8 mouse cellular contexts compared by ENCODE assay signal in the genomic region with DNA sequence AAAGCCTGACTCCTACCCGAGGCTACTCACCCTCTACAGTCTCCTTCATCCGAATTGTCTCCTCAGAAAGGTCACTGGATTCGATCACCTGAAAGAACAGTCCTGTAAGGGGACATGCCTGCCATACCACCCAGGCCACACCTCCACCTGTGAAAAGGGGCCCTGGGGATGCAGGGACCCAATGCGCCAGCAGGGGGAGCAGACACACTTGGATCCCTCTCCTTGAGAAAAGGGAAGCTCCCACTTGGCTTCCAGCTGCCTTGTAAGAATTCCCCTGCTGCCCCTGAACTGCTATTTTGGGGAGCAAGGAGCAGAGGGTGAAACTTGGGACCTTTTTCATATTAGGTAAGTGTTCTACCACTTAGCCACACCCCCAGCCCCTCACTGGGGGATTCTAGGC. TPM values are rescaled to one million over a fixed set of nuclear protein-coding genes. Genes with fewer than 3 reads are reported as not detected.
DNase-seq lines count a peak whose midpoint lies in the region; ATAC-seq and TF ChIP-seq lines count a peak whose summit lies in the region.

No protein-coding gene starts in this region.

- no peaks in the 10 kb centered on the region for H3K4me1 ChIP-seq in kidney, embryonic 15.5 days
- H3K4me1 ChIP-seq in E14TG2a.4 (replicated peaks; ENCODE audit: low read depth, low read length): peaks cover 34% of the 10 kb centered on the region
- no peaks in the 10 kb centered on the region for H3K4me1 ChIP-seq in embryonic fibroblast, embryonic 13.5 days (ENCODE audit: control insufficient read depth, insufficient read depth, low read length)
- H3K4me1 ChIP-seq in olfactory bulb, adult 2 months (ENCODE audit: control insufficient read depth, insufficient read depth, low read length): peaks cover 3% of the 10 kb centered on the region; the same call in 1 of the 2 replicates
- no peaks in the 10 kb centered on the region for H3K4me1 ChIP-seq in midbrain, embryonic 13.5 days (replicated peaks)

- no peak overlapping the region for H3K9ac ChIP-seq in kidney, embryonic 15.5 days
- H3K9ac ChIP-seq in midbrain, embryonic 13.5 days (replicated peaks): no peak overlapping the region

- peak; percentile 56 for DNase-seq in kidney, adult 11 months
- peak; percentile 60 to 68 for DNase-seq in adrenal gland, postnatal 36 days
- peak; percentile 54 to 71 for DNase-seq in left cerebral cortex, postnatal 25 days (ENCODE audit: low spot score in 2 of 2)

- H3K27me3 ChIP-seq in kidney, embryonic 15.5 days: no peaks in the 10 kb centered on the region
- peaks cover 22% of the 10 kb centered on the region for H3K27me3 ChIP-seq in E14TG2a.4 (ENCODE audit: insufficient read depth, low read length)
- no peaks in the 10 kb centered on the region for H3K27me3 ChIP-seq in midbrain, embryonic 13.5 days

- WGBS in kidney, embryonic 15.5 days: 77% methylated on average over 4 of the region's 4 CpGs
- WGBS in olfactory bulb, adult 2 months: 68% methylated on average over 4 of the region's 4 CpGs
- WGBS in midbrain, embryonic 13.5 days: 85% methylated on average over 4 of the region's 4 CpGs

- intact Hi-C loops in left cerebral cortex, postnatal 25 days (cut with DNase I): no loop called here

- no peak overlapping the region for H3K27ac ChIP-seq in kidney, embryonic 15.5 days
- no peak overlapping the region for H3K27ac ChIP-seq in embryonic fibroblast, embryonic 13.5 days (ENCODE audit: insufficient read depth, low read length)
- no peak overlapping the region for H3K27ac ChIP-seq in olfactory bulb, adult 2 months (ENCODE audit: insufficient read depth, low read depth, low read length)
- no peak overlapping the region for H3K27ac ChIP-seq in midbrain, embryonic 13.5 days

- peaks cover 82% of the 10 kb centered on the region for H3K36me3 ChIP-seq in kidney, embryonic 15.5 days
- 0 out of 2 replicates have a peak, but pooled peaks cover 6% of the 10 kb centered on the region for H3K36me3 ChIP-seq in E14TG2a.4 (ENCODE audit: insufficient read depth, low read length)
- peaks cover 89% of the 10 kb centered on the region for H3K36me3 ChIP-seq in midbrain, embryonic 13.5 days

- TF ChIP-seq CTCF in E14TG2a.4 (conservative IDR thresholded peaks at IDR 0.05; ENCODE audit: low read length): peak; percentile 78
- TF ChIP-seq CTCF in embryonic fibroblast, embryonic 13.5 days (IDR thresholded peaks at IDR 0.05; ENCODE audit: borderline replicate concordance, insufficient read depth, low read length): peak; percentile 42
- TF ChIP-seq CTCF in olfactory bulb, adult 2 months (IDR thresholded peaks at IDR 0.05; ENCODE audit: insufficient read depth, low read depth, low read length): peak; percentile 60; the same call in 1 of the 2 replicates

- no peak overlapping the region for H3K4me3 ChIP-seq in kidney, embryonic 15.5 days (replicated peaks)
- no peak overlapping the region for H3K4me3 ChIP-seq in E14TG2a.4 (replicated peaks; ENCODE audit: low read length)
- H3K4me3 ChIP-seq in embryonic fibroblast, embryonic 13.5 days (ENCODE audit: insufficient read depth, low read length): no peak overlapping the region
- no peak overlapping the region for H3K4me3 ChIP-seq in olfactory bulb, adult 2 months (ENCODE audit: insufficient read depth, low read depth, low read length)
- H3K4me3 ChIP-seq in midbrain, embryonic 13.5 days (replicated peaks): no peak overlapping the region

- H3K4me2 ChIP-seq in kidney, embryonic 15.5 days: no peak overlapping the region
- no peak overlapping the region for H3K4me2 ChIP-seq in midbrain, embryonic 13.5 days (replicated peaks)

- ATAC-seq in kidney, embryonic 15.5 days (replicated peaks; ENCODE audit: low FRiP score): no peak
- ATAC-seq in midbrain, embryonic 13.5 days: no peak

- TF ChIP-seq POLR2A in embryonic fibroblast, embryonic 13.5 days (IDR thresholded peaks at IDR 0.05; ENCODE audit: low read depth, low read length): no peak
- TF ChIP-seq POLR2A in olfactory bulb, adult 2 months (IDR thresholded peaks at IDR 0.05; ENCODE audit: insufficient read depth, low read depth, low read length): no peak

- H3K9me3 ChIP-seq in kidney, embryonic 15.5 days (replicated peaks): no peaks in the 10 kb centered on the region
- no peaks in the 10 kb centered on the region; the same call in 1 of the 2 replicates for H3K9me3 ChIP-seq in E14TG2a.4 (ENCODE audit: low read length)
- no peaks in the 10 kb centered on the region for H3K9me3 ChIP-seq in midbrain, embryonic 13.5 days

RNA-seq across cellular contexts. Expression of gene Gtf2ird1, which starts 43.5 kb away (rescaled TPM):
- 77.5 and 84.3 TPM in 2 replicates for polyA plus RNA-seq in kidney, embryonic 15.5 days (2015; fragmentation: Nextera tagmentation; extraction: Ambion mirVana)
- 10 to 100 TPM; 44.4 to 59.1 TPM for total RNA-seq in adrenal gland, postnatal 36 days (2021)
- polyA plus RNA-seq in embryonic fibroblast, embryonic 13.5 days (2011; ENCODE audit: insufficient read length, low read depth, missing spikeins): 52.0 and 58.2 TPM in 2 replicates
- total RNA-seq in left cerebral cortex, postnatal 25 days (2021): 10 to 100 TPM; 42.5 to 43.7 TPM
- not detected in 2 replicates for polyA plus RNA-seq in olfactory bulb, adult 2 months (2012; ENCODE audit: insufficient read depth, insufficient read length, low replicate concordance, missing spikeins)
- 89.6 and 96.6 TPM in 2 replicates for polyA plus RNA-seq in midbrain, embryonic 13.5 days (2015; fragmentation: Nextera tagmentation; extraction: Ambion mirVana)

RNA-seq across cellular contexts. Expression of gene Clip2, which starts 52.2 kb away (rescaled TPM):
- 3.9 and 4.2 TPM in 2 replicates for polyA plus RNA-seq in kidney, embryonic 15.5 days (2015; fragmentation: Nextera tagmentation; extraction: Ambion mirVana)
- total RNA-seq in adrenal gland, postnatal 36 days (2021): 10 to 100 TPM; 15.1 to 21.0 TPM
- polyA plus RNA-seq in embryonic fibroblast, embryonic 13.5 days (2011; ENCODE audit: insufficient read length, low read depth, missing spikeins): 20.3 and 25.6 TPM in 2 replicates
- 100 to 1,000 TPM; 106 to 120 TPM for total RNA-seq in left cerebral cortex, postnatal 25 days (2021)
- polyA plus RNA-seq in olfactory bulb, adult 2 months (2012; ENCODE audit: insufficient read depth, insufficient read length, low replicate concordance, missing spikeins): not detected in 2 replicates
- 13.4 and 15.3 TPM in 2 replicates for polyA plus RNA-seq in midbrain, embryonic 13.5 days (2015; fragmentation: Nextera tagmentation; extraction: Ambion mirVana)

RNA-seq across cellular contexts. Expression of gene Syna, which starts 59.9 kb away (rescaled TPM):
- polyA plus RNA-seq in kidney, embryonic 15.5 days (2015; fragmentation: Nextera tagmentation; extraction: Ambion mirVana): 0.32 TPM in 2 replicates
- not detected for total RNA-seq in adrenal gland, postnatal 36 days (2021)
- polyA plus RNA-seq in embryonic fibroblast, embryonic 13.5 days (2011; ENCODE audit: insufficient read length, low read depth, missing spikeins): 0.40 TPM in 1 of 2 replicates, not detected in the other
- total RNA-seq in left cerebral cortex, postnatal 25 days (2021): under 1 TPM; 0.16 to 0.23 TPM
- polyA plus RNA-seq in olfactory bulb, adult 2 months (2012; ENCODE audit: insufficient read depth, insufficient read length, low replicate concordance, missing spikeins): not detected in 2 replicates
- 0.47 and 0.48 TPM in 2 replicates for polyA plus RNA-seq in midbrain, embryonic 13.5 days (2015; fragmentation: Nextera tagmentation; extraction: Ambion mirVana)

Comparison
In these comparisons a context has a peak if more than half of its experiments do, and no peak if none do; other contexts are left out.
1. RNA of gene Gtf2ird1, which starts 43.5 kb away (polyA plus RNA-seq): 89.6 to 96.6 TPM in midbrain, embryonic 13.5 days, 77.5 to 84.3 TPM in kidney, embryonic 15.5 days and 52.0 to 58.2 TPM in embryonic fibroblast, embryonic 13.5 days; not detected in olfactory bulb, adult 2 months; every median in the first group is over 10 times any median in the second.
2. Peak in every context shown above with its lines, with median percentiles within 50 percentile points of each other: DNase-seq and CTCF ChIP-seq.